Mouse (Mus musculus) lung, postnatal 14 days (tissue): ENCODE measurements at regions not wholly inside any gene's neighbourhood (a gene's known extent, or its start where the extent isn't known, plus 50 kb on each side); places are given as distances from the start of the nearest gene placed in this dataset.

Experiments
- DNase-seq: peaks from one replicate; pipeline ENCODE4 v3.0.0; 2021

GRCm38 (mm10) chr12:96226446-96226845 is 534.4 kb downstream of the Flrt2 start:
- no peak for DNase-seq

GRCm38 (mm10) chr12:96228714-96229113 is 536.7 kb downstream of the Flrt2 start:
- DNase-seq: no peak

GRCm38 (mm10) chr12:96235510-96235909 is 543.5 kb downstream of the Flrt2 start:
- no peak for DNase-seq

GRCm38 (mm10) chr12:96235996-96236525 is 544.0 kb downstream of the Flrt2 start:
- DNase-seq: no peak

GRCm38 (mm10) chr12:96239642-96240041 is 547.6 kb downstream of the Flrt2 start:
- no peak for DNase-seq

- DNase-seq: no peak
Observed at GRCm38 (mm10) chr12:96261978-96262377, 570.0 kb downstream of the Flrt2 start.

- DNase-seq: no peak
Observed at GRCm38 (mm10) chr12:96275894-96276293, 583.9 kb downstream of the Flrt2 start.

GRCm38 (mm10) chr12:96311137-96311536 is 619.1 kb downstream of the Flrt2 start:
- peak; percentile 21 for DNase-seq

GRCm38 (mm10) chr12:96323061-96323786 is 631.2 kb downstream of the Flrt2 start:
- DNase-seq: no peak

GRCm38 (mm10) chr12:96351143-96351542 is 659.1 kb downstream of the Flrt2 start:
- DNase-seq: no peak

- DNase-seq: no peak
Observed at GRCm38 (mm10) chr12:96378924-96379323, 686.9 kb downstream of the Flrt2 start.

- DNase-seq: no peak
Observed at GRCm38 (mm10) chr12:96419104-96419503, 727.1 kb downstream of the Flrt2 start.

- no peak for DNase-seq
Observed at GRCm38 (mm10) chr12:96419567-96419966, 727.5 kb downstream of the Flrt2 start.

- no peak for DNase-seq
Observed at GRCm38 (mm10) chr12:96427589-96427988, 735.6 kb downstream of the Flrt2 start.

- no peak for DNase-seq
Observed at GRCm38 (mm10) chr12:96442546-96442945, 750.5 kb downstream of the Flrt2 start.

GRCm38 (mm10) chr12:96453374-96453773 is 761.3 kb downstream of the Flrt2 start:
- peak; percentile 1 for DNase-seq

- no peak for DNase-seq
Observed at GRCm38 (mm10) chr12:96476344-96476743, 784.3 kb downstream of the Flrt2 start.

- DNase-seq: no peak
Observed at GRCm38 (mm10) chr12:96488448-96488960, 796.5 kb downstream of the Flrt2 start.

- DNase-seq: no peak
Observed at GRCm38 (mm10) chr12:96509658-96510057, 817.6 kb downstream of the Flrt2 start.

GRCm38 (mm10) chr12:96558824-96559223 is 866.8 kb downstream of the Flrt2 start:
- DNase-seq: no peak

- no peak for DNase-seq
Observed at GRCm38 (mm10) chr12:96594845-96595244, 902.8 kb downstream of the Flrt2 start.

GRCm38 (mm10) chr12:96615134-96615533 is 923.1 kb downstream of the Flrt2 start:
- DNase-seq: no peak

GRCm38 (mm10) chr12:96615850-96616249 is 923.8 kb downstream of the Flrt2 start:
- DNase-seq: no peak

GRCm38 (mm10) chr12:96617226-96617625 is 925.2 kb downstream of the Flrt2 start:
- no peak for DNase-seq
